Mouse (Mus musculus) cerebellum, postnatal 14 days (tissue): Measurements from ENCODE around the gene Foxg1.

Source experiments
- DNase-seq, 2 experiments: peaks; one replicate each; pipeline ENCODE4 v3.0.0; 2021; ENCODE audit warnings: mixed read lengths in 2 of 2

Gene Foxg1

DNA sequence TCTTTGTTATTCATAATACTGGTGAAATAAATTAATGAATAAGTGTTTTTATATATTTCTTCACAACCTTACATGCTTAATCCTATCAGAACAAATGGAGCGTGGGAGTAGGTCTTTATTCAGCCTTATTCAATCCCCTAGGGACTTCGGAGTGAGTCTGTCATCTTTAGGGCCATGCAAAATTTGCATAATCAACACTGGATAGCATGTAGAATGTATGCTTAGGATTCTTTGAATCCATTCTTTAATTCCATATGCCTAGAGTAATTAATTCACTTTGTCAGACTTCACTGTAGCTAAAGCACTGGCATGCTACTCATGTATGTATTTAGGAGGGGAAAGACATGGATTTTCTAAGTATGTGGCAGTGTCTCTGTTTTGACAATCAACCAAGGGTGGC is 27.4 kb downstream of the Foxg1 start:
- no peak for DNase-seq

GRCm38 (mm10) chr12:49417963-49418362 is 35.5 kb downstream of the Foxg1 start:
- DNase-seq = no peak
